Mouse (Mus musculus) heart, embryonic 13.5 days (tissue): ENCODE results near the gene Sult1a1. TPM values are rescaled to one million over a fixed set of nuclear protein-coding genes. Genes with fewer than 3 reads are reported as not detected.

ENCODE experiments used
- ATAC-seq: fragments of 200-750 bp; cut with Nextera tagmentation; 2 replicates; pipeline ENCODE4 v1.8.0; 2017; ENCODE audit warnings: moderate TSS enrichment; ENCODE audit not compliant: insufficient number of reproducible peaks, low FRiP score, low TSS enrichment; ENCODE audit errors: extremely low read depth
- H3K27ac ChIP-seq: fragments of 300-500 bp; sonication (generic); replicated peaks from 2 replicates; pipeline ENCODE4 v1.5.1; 2015; ENCODE audit warnings: moderate library complexity, mild to moderate bottlenecking, inconsistent platforms
- H3K27me3 ChIP-seq: fragments of 300-500 bp; sonication (generic); replicated peaks from 2 replicates; pipeline ENCODE4 v1.6.1; 2015; ENCODE audit warnings: mild to moderate bottlenecking, inconsistent platforms
- H3K36me3 ChIP-seq: fragments of 300-500 bp; sonication (generic); 2 replicates; pipeline ENCODE4 v1.6.1; 2015; ENCODE audit warnings: mild to moderate bottlenecking, inconsistent platforms
- H3K4me1 ChIP-seq: fragments of 300-500 bp; sonication (generic); 2 replicates; pipeline ENCODE4 v1.6.1; 2015; ENCODE audit warnings: inconsistent platforms
- H3K4me2 ChIP-seq: fragments of 300-500 bp; sonication (generic); 2 replicates; pipeline ENCODE4 v1.6.1; 2015; ENCODE audit warnings: inconsistent platforms, mild to moderate bottlenecking, moderate library complexity
- H3K4me3 ChIP-seq: fragments of 300-500 bp; sonication (generic); 2 replicates; pipeline ENCODE4 v1.5.1; 2015; ENCODE audit warnings: moderate library complexity, mild to moderate bottlenecking, inconsistent platforms
- H3K9ac ChIP-seq: fragments of 300-500 bp; sonication (generic); 2 replicates; pipeline ENCODE4 v1.6.1; 2015; ENCODE audit warnings: inconsistent platforms, mild to moderate bottlenecking, moderate library complexity
- H3K9me3 ChIP-seq: fragments of 300-500 bp; sonication (generic); 2 replicates; pipeline ENCODE4 v1.6.1; 2016; ENCODE audit warnings: inconsistent platforms
- WGBS: fragments of 180-500 bp; shearing (Covaris S2); methylation state at CpG from one replicate; pipeline ENCODE4 v1.1.7; 2015; ENCODE audit warnings: mixed read lengths; 5-methylcytosine and 5-hydroxymethylcytosine counted together
- polyA plus RNA-seq: library from polyadenylated mRNA; unstranded; fragments of >200 nt; fragmentation: Nextera tagmentation; extraction: Ambion mirVana; gene quantifications from 2 replicates; pipeline ENCODE4 v1.2.1, GENCODE M21; 2015

Gene Sult1a1
- polyA plus RNA-seq, 1 experiment from 2014 or later, result 6.2 TPM

DNA sequence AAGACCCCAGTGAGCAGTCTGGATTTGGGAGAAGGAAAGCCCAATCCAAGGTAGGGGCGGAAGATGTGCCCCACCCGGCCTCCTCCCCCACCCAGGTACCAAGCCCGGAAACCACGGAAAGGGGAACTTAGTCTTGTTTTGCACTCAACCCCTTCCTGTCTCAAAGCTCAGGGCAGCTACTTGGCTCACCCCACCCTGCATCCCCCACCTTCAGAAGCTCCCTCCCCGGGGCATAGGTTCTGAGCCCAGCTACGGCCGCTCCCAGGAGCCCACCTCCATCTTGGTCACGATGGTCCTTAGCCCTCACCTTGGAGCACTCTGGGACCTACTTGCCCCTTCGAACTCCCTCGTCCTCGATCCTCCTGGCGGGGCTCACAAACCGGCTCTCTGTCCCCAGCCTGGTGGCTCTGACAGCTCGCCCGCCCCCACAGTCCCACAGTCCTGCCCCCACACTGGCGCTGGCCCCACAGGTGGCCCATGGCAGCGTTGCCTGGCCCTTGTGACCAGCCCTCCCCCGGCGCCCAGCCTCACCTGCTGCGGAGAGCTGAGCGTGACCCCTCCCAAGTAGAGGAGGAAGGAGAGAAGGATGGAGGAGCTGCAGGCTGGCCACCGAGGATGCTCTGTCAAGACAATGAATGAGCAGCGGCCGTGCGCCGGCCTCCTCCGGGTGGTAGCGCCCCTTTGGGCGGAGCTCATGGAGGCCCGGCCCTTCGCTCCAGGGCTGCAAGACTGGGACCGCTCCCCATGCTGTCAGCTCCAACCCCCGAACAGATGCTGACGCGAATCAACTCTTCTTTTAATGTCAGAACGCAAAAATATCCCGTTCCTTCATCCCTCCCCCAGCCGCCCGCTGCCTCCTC lies 28.1 kb upstream of the Sult1a1 start:
- WGBS, result 3% methylated on average over 39 of the region's 39 CpGs
- H3K9me3 ChIP-seq, result no peaks in the 10 kb centered on the region
- peak overlapping the region; percentile 66 for H3K9ac ChIP-seq
- H3K4me1 ChIP-seq, result peaks cover 20% of the 10 kb centered on the region
- H3K36me3 ChIP-seq, result no peaks in the 10 kb centered on the region
- peak overlapping the region; percentile 77 for H3K4me2 ChIP-seq
- H3K27ac ChIP-seq, result no peak overlapping the region
- no peak for ATAC-seq
- H3K4me3 ChIP-seq, result peak overlapping the region; percentile 51
- peaks cover 51% of the 10 kb centered on the region for H3K27me3 ChIP-seq

DNA sequence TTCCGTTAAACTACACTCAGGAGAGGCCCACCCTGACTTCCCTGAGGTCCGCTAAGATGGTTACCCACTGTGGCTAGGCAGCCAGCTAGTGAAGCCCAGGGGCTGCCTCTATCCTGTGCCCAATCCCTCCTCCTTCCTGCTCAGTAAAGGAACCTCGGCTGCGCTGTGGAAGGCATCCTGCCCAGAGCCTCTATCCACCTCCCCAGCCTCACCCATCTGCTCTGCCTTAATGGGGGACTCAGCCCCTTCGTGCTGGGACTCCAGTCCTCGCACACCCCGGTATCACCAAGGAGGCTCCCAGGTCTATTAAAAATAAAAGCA lies 27.5 kb upstream of the Sult1a1 start:
- peaks cover 51% of the 10 kb centered on the region for H3K27me3 ChIP-seq
- peak overlapping the region; percentile 77 for H3K4me2 ChIP-seq

DNA sequence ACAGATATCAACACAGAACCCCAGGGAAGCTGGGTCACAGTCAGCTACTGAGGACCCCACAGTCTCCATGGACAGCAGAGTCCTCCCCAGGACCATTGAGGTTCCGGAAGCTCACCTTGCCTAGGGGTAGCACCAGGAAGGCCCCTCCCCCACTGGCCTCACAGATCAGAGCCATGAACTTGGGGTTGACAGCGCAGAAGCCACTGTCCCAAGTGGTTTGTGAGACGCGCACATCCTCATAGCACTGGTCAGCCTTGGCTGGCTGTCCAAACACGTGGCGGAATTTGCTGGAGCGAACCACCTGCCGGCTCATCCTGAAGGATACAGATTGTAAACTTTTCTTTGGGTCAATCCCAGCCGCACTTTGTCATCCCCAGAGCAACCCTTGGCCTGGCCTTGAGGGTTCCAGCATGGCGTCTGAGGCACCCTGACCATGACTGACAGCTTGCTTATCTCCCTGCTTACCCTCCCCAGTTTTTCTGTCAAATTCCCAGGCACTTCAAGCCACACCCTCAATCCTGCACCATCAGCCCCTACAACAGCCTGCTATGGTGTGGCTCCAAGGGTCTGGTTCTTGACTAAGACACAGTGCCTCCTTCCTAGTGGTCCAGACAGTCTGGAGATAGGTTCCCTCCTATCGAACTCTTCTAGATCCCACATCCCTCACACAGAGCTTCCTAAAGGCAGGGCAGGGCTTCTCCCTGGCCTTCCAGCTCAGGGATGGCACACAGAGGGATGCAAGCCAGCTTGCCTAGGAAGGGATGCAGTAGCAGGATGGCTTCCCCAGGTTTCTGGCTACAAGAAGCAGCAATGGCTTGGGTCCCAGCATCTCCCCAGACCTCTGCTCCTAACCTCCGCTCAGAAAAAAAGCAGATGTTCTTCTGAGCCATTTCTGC lies 26.9 kb upstream of the Sult1a1 start:
- no peaks in the 10 kb centered on the region for H3K36me3 ChIP-seq
- H3K27ac ChIP-seq, result no peak overlapping the region

More for the DNA sequence above, 27.5 kb upstream of the Sult1a1 start:
- H3K4me1 ChIP-seq, result peaks cover 20% of the 10 kb centered on the region
- peak overlapping the region; percentile 51 for H3K4me3 ChIP-seq
- no peaks in the 10 kb centered on the region for H3K9me3 ChIP-seq
- WGBS, result 22% methylated on average over 7 of the region's 7 CpGs
- H3K36me3 ChIP-seq, result no peaks in the 10 kb centered on the region
- 0 out of 2 replicates have a peak overlapping the region, but pooled peaks have one; percentile 30 for H3K9ac ChIP-seq
- no peak overlapping the region for H3K27ac ChIP-seq
- no peak for ATAC-seq

DNA sequence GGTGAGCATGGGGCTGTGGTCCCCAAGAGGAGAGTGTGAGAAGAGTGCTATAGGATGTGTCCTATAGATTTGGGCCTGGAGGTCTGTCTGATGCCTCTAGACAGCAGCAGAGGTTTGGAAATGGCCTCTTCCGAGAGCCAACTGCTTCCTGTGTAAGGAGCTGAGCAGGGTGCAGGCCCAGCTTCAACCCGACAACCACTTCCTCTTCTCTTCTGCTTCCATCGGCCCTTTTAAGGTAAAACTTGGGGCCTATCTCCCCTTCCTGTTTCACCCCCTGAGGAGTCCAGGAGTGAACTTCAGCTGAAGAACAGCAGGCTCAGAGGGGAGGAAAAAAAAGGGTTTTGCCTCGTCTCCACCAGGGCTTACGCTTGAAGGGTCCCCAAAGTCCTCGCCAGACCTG lies 26.1 kb upstream of the Sult1a1 start:
- Histone ChIP-seq H3K4me3 (no peak overlapping the region), H3K9ac (0 out of 2 replicates have a peak overlapping the region, but pooled peaks have one; percentile 16), H3K27ac (no peak overlapping the region), H3K9me3 (no peaks in the 10 kb centered on the region), H3K4me1 (peaks cover 21% of the 10 kb centered on the region), H3K27me3 (peaks cover 51% of the 10 kb centered on the region), H3K4me2 (no peak overlapping the region), H3K36me3 (0 out of 2 replicates have a peak, but pooled peaks cover under 1% of the 10 kb centered on the region)
- ATAC-seq, result no peak
- 66% methylated on average over 6 of the region's 6 CpGs for WGBS

More for the DNA sequence above, 26.9 kb upstream of the Sult1a1 start:
- Histone ChIP-seq H3K27me3 (peaks cover 51% of the 10 kb centered on the region), H3K4me2 (no peak overlapping the region), H3K4me1 (peaks cover 20% of the 10 kb centered on the region), H3K4me3 (peak overlapping the region; percentile 51; the same call in 1 of the 2 replicates), H3K9ac (0 out of 2 replicates have a peak overlapping the region, but pooled peaks have one; percentile 30), H3K9me3 (no peaks in the 10 kb centered on the region)
- ATAC-seq, result no peak
- 74% methylated on average over 12 of the region's 12 CpGs for WGBS

DNA sequence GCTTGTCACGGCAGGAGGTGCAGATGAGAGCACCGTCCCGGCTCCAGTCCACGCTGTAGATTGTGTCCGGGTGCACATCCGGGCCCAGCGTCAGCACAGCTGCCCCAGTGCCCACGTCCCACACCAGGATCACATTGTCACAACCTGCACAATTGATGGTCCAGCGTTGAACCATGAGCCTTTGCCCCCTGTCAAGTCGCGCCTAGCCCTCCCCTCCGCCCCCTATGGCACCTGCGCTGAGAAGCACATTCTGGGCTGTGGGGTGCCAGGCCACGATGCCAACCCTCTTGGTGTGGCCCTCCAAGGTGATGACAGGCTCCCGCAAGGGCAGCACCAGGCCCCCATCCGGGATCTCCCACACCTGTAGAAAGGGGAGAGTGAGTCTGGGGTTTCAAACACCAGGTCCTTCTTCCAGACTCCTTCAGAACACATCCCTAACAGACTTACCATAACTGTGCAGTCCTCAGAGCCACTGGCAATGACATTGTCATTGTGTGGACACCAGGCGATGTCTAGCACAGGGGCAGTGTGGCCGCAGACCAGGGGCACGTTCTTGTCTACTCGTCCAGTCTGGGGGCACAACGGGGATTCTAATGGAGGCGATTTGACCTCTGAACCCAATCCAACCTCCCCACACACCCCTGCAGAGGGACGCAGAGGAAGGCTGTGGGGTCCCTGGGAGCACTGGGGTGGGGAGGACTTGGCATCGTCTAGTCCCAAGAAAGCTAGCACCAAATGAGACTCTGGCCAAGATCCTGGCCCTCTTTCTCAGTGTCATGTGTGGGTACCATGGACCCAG lies 25.5 kb upstream of the Sult1a1 start:
- H3K27ac ChIP-seq, result no peak overlapping the region
- peak overlapping the region; percentile 67 for H3K9ac ChIP-seq
- WGBS, result 50% methylated on average over 24 of the region's 24 CpGs

DNA sequence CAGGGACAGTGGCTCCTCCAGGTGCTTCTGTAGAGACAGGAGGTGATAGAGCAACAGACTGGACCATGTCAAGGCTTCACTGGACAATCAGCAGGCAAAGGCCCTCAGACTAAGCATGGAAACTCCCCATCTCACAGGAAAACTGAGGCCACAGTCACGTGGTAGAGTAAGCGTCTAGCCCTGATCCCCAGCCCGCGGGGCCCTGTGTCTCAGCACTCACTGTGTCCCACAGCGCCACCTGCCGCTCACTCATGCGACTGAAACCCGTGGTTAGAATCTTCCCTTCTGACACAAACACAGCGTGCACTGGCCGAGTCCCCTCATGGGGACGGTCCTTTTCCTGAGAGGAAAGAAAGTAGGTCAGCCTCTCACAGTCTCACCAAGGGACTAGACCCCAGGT lies 24.8 kb upstream of the Sult1a1 start:
- Histone ChIP-seq H3K4me3 (peak overlapping the region; percentile 31), H3K27me3 (peaks cover 46% of the 10 kb centered on the region), H3K9me3 (no peaks in the 10 kb centered on the region), H3K27ac (no peak overlapping the region), H3K36me3 (0 out of 2 replicates have a peak, but pooled peaks cover 6% of the 10 kb centered on the region), H3K4me2 (peak overlapping the region; percentile 61), H3K4me1 (peaks cover 32% of the 10 kb centered on the region), H3K9ac (peak overlapping the region; percentile 67)
- 3% methylated on average over 11 of the region's 11 CpGs for WGBS
- ATAC-seq, result peak; percentile 52; the same call in 1 of the 2 replicates

More for the DNA sequence above, 25.5 kb upstream of the Sult1a1 start:
- Histone ChIP-seq H3K4me3 (peak overlapping the region; percentile 31), H3K4me2 (peak overlapping the region; percentile 61), H3K9me3 (no peaks in the 10 kb centered on the region), H3K36me3 (0 out of 2 replicates have a peak, but pooled peaks cover 6% of the 10 kb centered on the region), H3K27me3 (peaks cover 51% of the 10 kb centered on the region), H3K4me1 (peaks cover 27% of the 10 kb centered on the region)
- no peak for ATAC-seq

DNA sequence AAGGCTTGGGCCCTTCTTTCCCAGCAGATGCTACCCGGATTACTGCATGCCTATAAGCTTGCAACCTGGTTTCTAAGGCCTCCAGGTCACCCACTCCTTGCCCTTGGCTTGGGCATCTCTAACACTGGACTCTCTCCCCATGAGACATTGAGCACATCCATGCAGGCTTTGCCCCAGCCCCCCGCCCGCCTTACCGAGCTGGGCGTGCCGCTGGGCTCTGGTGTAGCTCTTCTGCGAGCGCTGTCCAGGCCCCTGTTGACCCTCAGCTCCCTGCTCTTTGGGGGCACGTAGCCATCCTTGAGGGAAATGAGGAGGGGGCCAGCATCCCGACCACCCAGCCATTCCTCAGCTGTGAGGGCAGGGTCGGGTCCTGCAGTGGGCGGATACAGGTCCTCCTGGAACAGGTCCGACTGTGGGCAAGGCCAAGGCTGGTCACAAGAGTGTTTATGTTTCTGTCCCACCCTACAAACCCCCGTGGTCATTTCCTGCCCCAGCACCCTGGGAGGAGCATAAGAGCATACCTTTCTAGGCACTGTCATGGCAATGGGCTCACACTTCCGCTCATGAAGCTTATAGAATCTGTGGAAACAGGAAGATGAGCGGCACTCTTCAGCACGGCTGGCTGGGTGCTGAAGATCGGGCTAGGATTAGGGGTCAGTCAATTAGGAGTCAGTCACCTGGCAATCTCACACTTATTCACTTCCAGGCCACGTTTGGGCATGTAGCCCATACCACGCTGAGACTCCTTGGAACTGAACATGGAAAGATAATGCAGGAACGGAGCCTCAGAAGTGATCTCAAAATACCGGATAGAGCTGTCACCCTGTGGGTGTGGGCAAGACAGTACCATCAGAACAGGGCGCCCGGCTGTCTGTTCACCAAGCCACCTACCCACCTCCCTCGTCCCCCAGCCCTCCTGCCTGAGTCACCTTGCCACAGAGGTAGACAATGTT lies 24.1 kb upstream of the Sult1a1 start:
- ATAC-seq, result no peak
- 0 out of 2 replicates have a peak, but pooled peaks cover 6% of the 10 kb centered on the region for H3K36me3 ChIP-seq
- peaks cover 38% of the 10 kb centered on the region for H3K27me3 ChIP-seq
- no peak overlapping the region for H3K27ac ChIP-seq
- H3K9ac ChIP-seq, result no peak overlapping the region
- H3K4me1 ChIP-seq, result peaks cover 32% of the 10 kb centered on the region
- 74% methylated on average over 25 of the region's 25 CpGs for WGBS
- H3K4me2 ChIP-seq, result no peak overlapping the region
- no peak overlapping the region for H3K4me3 ChIP-seq
- H3K9me3 ChIP-seq, result no peaks in the 10 kb centered on the region

DNA sequence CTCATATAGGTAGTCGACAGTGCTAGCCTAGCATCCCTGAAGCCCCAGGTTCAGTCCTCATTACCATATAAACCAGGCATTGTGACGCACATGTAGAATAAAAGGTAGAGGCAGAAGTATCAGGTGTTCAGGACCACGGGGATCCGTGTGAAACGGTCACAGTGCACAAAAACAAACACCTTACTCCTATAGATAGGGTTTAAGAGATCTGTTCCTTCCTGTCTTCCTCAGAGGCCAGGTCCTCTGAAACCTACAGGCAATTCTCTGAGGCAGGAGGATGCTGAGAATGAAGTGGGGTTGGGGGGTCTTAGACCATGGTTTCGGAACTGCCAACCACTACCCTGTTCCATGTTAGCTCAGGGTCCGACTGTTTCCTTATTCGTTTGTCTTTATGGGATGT lies 21.6 kb upstream of the Sult1a1 start:
- ATAC-seq, result no peak
- 88% methylated on average over 8 of the region's 8 CpGs for WGBS
- Histone ChIP-seq H3K9me3 (no peaks in the 10 kb centered on the region), H3K4me3 (no peak overlapping the region), H3K4me1 (peaks cover 38% of the 10 kb centered on the region), H3K27me3 (peaks cover 14% of the 10 kb centered on the region), H3K27ac (no peak overlapping the region), H3K36me3 (0 out of 2 replicates have a peak, but pooled peaks cover 6% of the 10 kb centered on the region), H3K9ac (no peak overlapping the region), H3K4me2 (no peak overlapping the region)

DNA sequence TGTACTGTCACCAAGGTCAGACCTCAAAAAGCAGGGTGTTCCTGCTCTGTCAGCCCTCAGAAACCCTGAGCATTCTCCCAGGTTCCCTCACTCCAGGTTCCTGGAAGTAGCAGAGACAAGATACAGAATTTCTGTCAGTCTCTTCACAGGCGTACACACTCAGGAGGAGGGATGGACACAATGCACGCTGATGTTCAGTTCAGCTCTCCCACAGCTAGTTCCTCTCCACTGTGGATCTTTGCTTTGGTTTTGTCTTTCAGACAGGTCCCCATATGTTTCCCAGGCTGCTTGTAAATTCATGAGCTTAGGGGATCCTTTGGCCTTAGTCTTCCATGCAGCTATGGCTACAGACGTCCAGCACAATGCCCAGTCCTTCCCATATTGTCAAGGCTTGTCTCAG lies 20.7 kb upstream of the Sult1a1 start:
- Histone ChIP-seq H3K27me3 (peaks cover 4% of the 10 kb centered on the region), H3K4me3 (peak overlapping the region; percentile 72), H3K36me3 (peaks cover 14% of the 10 kb centered on the region), H3K27ac (no peak overlapping the region), H3K4me1 (peaks cover 38% of the 10 kb centered on the region), H3K9me3 (no peaks in the 10 kb centered on the region), H3K9ac (peak overlapping the region; percentile 86), H3K4me2 (peak overlapping the region; percentile 79)
- ATAC-seq, result no peak
- WGBS, result 80% methylated on average over 3 of the region's 3 CpGs

DNA sequence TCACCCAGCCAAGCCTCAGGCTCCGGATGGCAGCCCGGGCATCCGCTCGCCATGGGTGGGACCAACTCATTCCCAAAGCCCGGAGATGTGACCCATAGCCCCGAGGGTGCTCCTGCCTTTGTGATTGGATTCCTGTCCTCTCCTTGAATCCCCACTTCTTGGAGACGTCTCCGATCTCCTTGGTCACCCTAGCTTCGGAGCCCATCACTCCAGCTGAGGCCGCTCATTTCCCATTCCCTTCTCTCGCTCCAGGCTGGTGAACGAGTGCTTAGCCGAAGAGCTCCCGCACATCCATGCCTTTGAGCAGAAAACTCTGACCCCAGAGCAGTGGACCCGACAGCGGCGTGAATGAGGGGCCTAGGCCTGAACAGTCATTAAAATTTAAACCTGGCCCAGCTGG lies 20.1 kb upstream of the Sult1a1 start:
- H3K9ac ChIP-seq, result peak overlapping the region; percentile 86
- 4% methylated on average over 17 of the region's 17 CpGs for WGBS
- no peaks in the 10 kb centered on the region for H3K9me3 ChIP-seq
- peaks cover 35% of the 10 kb centered on the region for H3K4me1 ChIP-seq
- no peaks in the 10 kb centered on the region for H3K27me3 ChIP-seq
- no peak overlapping the region for H3K27ac ChIP-seq
- H3K4me2 ChIP-seq, result peak overlapping the region; percentile 79
- H3K4me3 ChIP-seq, result peak overlapping the region; percentile 72
- H3K36me3 ChIP-seq, result peaks cover 20% of the 10 kb centered on the region
- no peak for ATAC-seq
